Mouse (Mus musculus): ENCODE data around the gene Nptn.
A peak's percentile ranks its signal among the peaks of the same experiment; 100 is the strongest.
"Not testable (repeated sequence)": the region's sequence is repeated elsewhere in the genome, so short reads cannot be mapped to it uniquely, and the experiment has no call there.

The Nptn gene

GRCm38 (mm10) chr9:58560211-58560610, 21.8 kb upstream of the Nptn start:
- DNase-seq (ENCODE audit: extremely low spot score), result no peak

GRCm38 (mm10) chr9:58565945-58566344, 16.1 kb upstream of the Nptn start:
- DNase-seq (ENCODE audit: extremely low spot score), result not testable (repeated sequence)

GRCm38 (mm10) chr9:58567682-58568081, 14.4 kb upstream of the Nptn start:
- DNase-seq (ENCODE audit: extremely low spot score), result no peak

- no peak for DNase-seq (ENCODE audit: extremely low spot score)
Measured at GRCm38 (mm10) chr9:58571001-58571400, 11.0 kb upstream of the Nptn start.

GRCm38 (mm10) chr9:58578669-58579068, 3.4 kb upstream of the Nptn start:
- peak; percentile 77 for DNase-seq (ENCODE audit: extremely low spot score)

GRCm38 (mm10) chr9:58580453-58581195, 1.4 kb upstream of the Nptn start:
- DNase-seq (ENCODE audit: extremely low spot score), result not testable (repeated sequence)

- DNase-seq (ENCODE audit: extremely low spot score), result no peak
Measured at GRCm38 (mm10) chr9:58581283-58581930, 633 bp upstream of the Nptn start.

- peak; percentile 48 for DNase-seq (ENCODE audit: extremely low spot score)
Measured at GRCm38 (mm10) chr9:58582581-58583266, 684 bp downstream of the Nptn start.

- no peak for DNase-seq (ENCODE audit: extremely low spot score)
Measured at GRCm38 (mm10) chr9:58583267-58583641, 1.2 kb downstream of the Nptn start.

- DNase-seq (ENCODE audit: extremely low spot score), result no peak
Measured at GRCm38 (mm10) chr9:58584323-58584722, 2.3 kb downstream of the Nptn start.

GRCm38 (mm10) chr9:58588657-58589056, 6.6 kb downstream of the Nptn start:
- no peak for DNase-seq (ENCODE audit: extremely low spot score)

- no peak for DNase-seq (ENCODE audit: extremely low spot score)
Measured at GRCm38 (mm10) chr9:58595313-58595712, 13.3 kb downstream of the Nptn start.

GRCm38 (mm10) chr9:58613790-58614189, 31.8 kb downstream of the Nptn start:
- no peak for DNase-seq (ENCODE audit: extremely low spot score)

GRCm38 (mm10) chr9:58615064-58615938, 33.3 kb downstream of the Nptn start:
- DNase-seq (ENCODE audit: extremely low spot score), result no peak

- no peak for DNase-seq (ENCODE audit: extremely low spot score)
Measured at GRCm38 (mm10) chr9:58623009-58623408, 41.0 kb downstream of the Nptn start.

GRCm38 (mm10) chr9:58627197-58627596, 45.2 kb downstream of the Nptn start:
- DNase-seq (ENCODE audit: extremely low spot score), result no peak

- DNase-seq (ENCODE audit: extremely low spot score), result no peak
Measured at GRCm38 (mm10) chr9:58630441-58630840, 48.4 kb downstream of the Nptn start.

- DNase-seq (ENCODE audit: extremely low spot score), result no peak
Measured at GRCm38 (mm10) chr9:58648406-58649264, 66.6 kb downstream of the Nptn start.

GRCm38 (mm10) chr9:58649265-58649626, 67.2 kb downstream of the Nptn start:
- no peak for DNase-seq (ENCODE audit: extremely low spot score)

- DNase-seq (ENCODE audit: extremely low spot score), result peak; percentile 32
Measured at GRCm38 (mm10) chr9:58651993-58652392, 70.0 kb downstream of the Nptn start.

- no peak for DNase-seq (ENCODE audit: extremely low spot score)
Measured at GRCm38 (mm10) chr9:58654494-58654893, 72.5 kb downstream of the Nptn start.
